Mouse (Mus musculus) stomach, postnatal 0 days (tissue): ENCODE results near the gene Lif.

ENCODE experiments used
- CTCF ChIP-seq: IDR thresholded peaks from 2 replicates; pipeline ENCODE4 v1.5.1; 2016; ENCODE audit warnings: antibody characterized with exemption, low read depth, mild to moderate bottlenecking, moderate library complexity
- EP300 ChIP-seq: optimal IDR thresholded peaks from 2 replicates; pipeline ENCODE3; 2016; ENCODE audit warnings: antibody characterized with exemption

GRCm38 (mm10) chr11:4239691-4240090 is 17.7 kb upstream of the Lif start:
- TF ChIP-seq CTCF (no peak), EP300 (no peak)
